Mouse (Mus musculus): Measurements from ENCODE around the gene Nlrc4.

- no peak for TF ChIP-seq CTCF (IDR thresholded peaks at IDR 0.05; ENCODE audit: borderline replicate concordance, extremely low read depth, insufficient read depth, insufficient read length)
- TF ChIP-seq POLR2A (IDR thresholded peaks at IDR 0.05; ENCODE audit: borderline replicate concordance, extremely low read depth, insufficient read depth, insufficient read length, poor library complexity, severe bottlenecking): no peak
These were observed 56.3 kb downstream of the Nlrc4 start for GRCm38 (mm10) chr17:74402486-74403222.

Data from brain, embryonic 14.5 days (tissue).